Mouse (Mus musculus): Measurements from ENCODE around the gene Cdsn.

- TF ChIP-seq CTCF (IDR thresholded peaks at IDR 0.05) = no peak
- no peak for TF ChIP-seq EP300 (IDR thresholded peaks at IDR 0.05)
Measured at GRCm38 (mm10) chr17:35591731-35592130, 39.8 kb downstream of the Cdsn start.
